Mouse (Mus musculus): Measurements from ENCODE around the gene Slc22a20.

Slc22a20 gene

GRCm38 (mm10) chr19:5922963-5923362 lies 63.0 kb downstream of the Slc22a20 start:
- DNase-seq, result no peak

DNA sequence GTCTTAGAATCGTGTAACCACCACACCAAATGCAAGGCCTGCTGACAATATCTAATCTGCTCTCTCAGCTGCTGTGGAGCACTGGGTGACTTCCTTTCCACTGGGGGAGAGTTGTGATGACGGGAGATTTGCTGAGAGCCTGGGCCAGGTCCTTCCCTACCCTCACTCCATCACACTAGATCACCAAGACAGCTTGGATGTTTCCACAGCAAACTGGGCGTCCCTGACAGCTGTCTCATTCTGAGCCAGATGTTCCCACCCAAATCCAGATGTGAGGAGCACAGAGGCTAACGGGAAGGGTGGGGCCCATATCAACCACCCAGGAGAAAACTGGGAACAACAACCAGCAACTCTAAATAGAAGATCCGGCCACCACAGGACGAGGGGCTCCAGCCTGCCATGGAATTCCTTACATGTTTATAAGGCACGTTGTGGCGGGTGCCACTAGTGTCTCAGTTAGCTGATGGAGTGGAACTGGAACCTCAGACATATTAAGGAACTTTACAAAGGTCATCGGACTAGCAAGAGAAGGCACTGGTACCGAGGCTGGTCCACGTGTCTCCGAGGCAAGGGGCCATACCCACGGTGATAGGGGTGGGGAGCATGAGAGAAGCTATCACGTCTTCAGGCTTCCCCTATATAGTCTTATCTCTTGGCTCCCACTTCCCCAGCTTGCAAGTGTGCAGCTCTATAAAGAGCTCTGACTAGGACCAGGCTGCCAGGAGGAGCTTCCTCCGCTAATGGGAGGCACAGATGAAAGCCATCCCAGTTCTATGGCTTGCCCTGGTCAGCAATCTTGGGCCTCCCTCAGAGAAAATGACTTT lies 63.6 kb downstream of the Slc22a20 start:
- no peak for DNase-seq

- no peak for DNase-seq
These were observed 64.2 kb downstream of the Slc22a20 start for GRCm38 (mm10) chr19:5921715-5922114.
